Mouse (Mus musculus): ENCODE measurements around the gene Lamc2. TPM values are rescaled to one million over a fixed set of nuclear protein-coding genes. Genes with fewer than 3 reads are reported as not detected.

The Lamc2 gene
- polyA plus RNA-seq (2015; fragmentation: Nextera tagmentation; extraction: Ambion mirVana): 71.8 and 76.1 TPM in 2 replicates

DNA sequence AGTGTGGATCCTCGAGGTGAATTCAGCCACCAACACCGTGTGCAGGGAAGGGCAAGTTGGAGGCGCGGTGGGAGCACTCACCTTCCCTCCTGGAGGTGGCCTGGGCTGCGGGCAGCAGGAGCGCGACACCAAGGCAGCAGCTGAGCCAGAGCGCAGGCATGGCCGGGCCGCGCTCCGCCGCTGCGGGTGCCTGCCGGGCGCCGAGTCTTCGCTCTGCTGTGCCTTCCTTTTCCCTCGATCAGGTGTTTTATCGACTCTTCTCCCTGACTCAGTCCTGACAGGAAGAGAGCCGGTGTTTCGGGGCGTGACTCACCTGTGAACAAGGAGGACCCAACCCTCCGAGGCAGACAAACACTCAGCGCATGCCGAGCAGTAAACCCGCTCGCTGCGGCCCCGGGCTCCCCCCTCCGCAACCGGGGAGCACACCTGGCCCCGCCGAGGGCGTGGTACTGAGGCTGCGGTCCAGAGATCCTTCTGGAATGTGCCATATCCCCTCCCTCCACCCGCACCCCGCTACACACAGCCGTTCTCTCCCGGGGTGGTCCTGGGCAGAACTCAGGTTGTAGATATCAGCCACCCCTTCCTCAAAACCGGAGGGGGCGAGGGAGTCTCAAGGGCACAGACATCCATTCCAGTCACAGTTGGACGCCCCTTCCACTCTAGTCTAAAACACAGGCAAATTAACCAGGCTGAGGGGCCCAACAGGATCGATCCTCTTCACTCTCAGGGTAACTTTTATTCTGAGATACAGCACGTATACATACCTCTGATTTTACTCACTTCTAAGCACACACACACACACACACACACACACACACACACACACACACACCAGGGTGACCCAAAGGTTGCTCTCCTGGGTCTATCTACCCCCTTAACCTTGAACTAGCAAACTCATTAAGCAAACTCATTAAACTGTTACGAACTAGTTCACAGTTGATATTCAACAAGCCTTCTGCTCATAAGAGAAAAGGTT is at the start of gene Lamc2:
Lamc2 (minus strand) TSS at position 620 of the 976 bp plus-strand sequence.
- Histone ChIP-seq H3K4me1 (replicated peaks; ENCODE audit: control insufficient read depth, insufficient read depth, low read length) (peaks cover 11% of the 10 kb centered on the region), H3K4me2 (ENCODE audit: low read depth, low read length) (peak within 1 kb of the TSS; percentile 74), H3K4me3 (ENCODE audit: low read length) (peak within 1 kb of the TSS; percentile 62), H3K27me3 (ENCODE audit: control insufficient read depth, insufficient read depth, low read depth, low read length) (peaks cover 5% of the 10 kb centered on the region; the same call in 1 of the 2 replicates), H3K9ac (ENCODE audit: low read length) (peak within 1 kb of the TSS; percentile 73), H3K9me3 (ENCODE audit: control insufficient read depth, low read length) (no peaks in the 10 kb centered on the region), H3K27ac (ENCODE audit: low read length) (peak within 1 kb of the TSS; percentile 79), H3K36me3 (ENCODE audit: control insufficient read depth, insufficient read depth, low read length) (peaks cover 2% of the 10 kb centered on the region; the same call in 1 of the 2 replicates)
- peak; percentile 90 for ATAC-seq (ENCODE audit: low read depth)
- 4% methylated on average over 46 of the region's 46 CpGs for WGBS

- ATAC-seq (ENCODE audit: low read depth): peak; percentile 41; the same call in 1 of the 2 replicates
- H3K9ac ChIP-seq (ENCODE audit: low read length): no peak overlapping the region
- H3K36me3 ChIP-seq (ENCODE audit: control insufficient read depth, insufficient read depth, low read length): peaks cover 48% of the 10 kb centered on the region
- H3K4me2 ChIP-seq (ENCODE audit: low read depth, low read length): no peak overlapping the region
- no peaks in the 10 kb centered on the region for H3K9me3 ChIP-seq (ENCODE audit: control insufficient read depth, low read length)
- no peaks in the 10 kb centered on the region for H3K27me3 ChIP-seq (ENCODE audit: control insufficient read depth, insufficient read depth, low read depth, low read length)
- peak overlapping the region; percentile 60; the same call in 1 of the 2 replicates for H3K27ac ChIP-seq (ENCODE audit: low read length)
- no peak overlapping the region for H3K4me3 ChIP-seq (ENCODE audit: low read length)
- peaks cover 11% of the 10 kb centered on the region; the same call in 1 of the 2 replicates for H3K4me1 ChIP-seq (replicated peaks; ENCODE audit: control insufficient read depth, insufficient read depth, low read length)
- 51% methylated on average over 4 of the region's 4 CpGs for WGBS
Observed at GRCm38 (mm10) chr1:153235576-153235975, 49.3 kb upstream of the Lamc2 start.

DNA sequence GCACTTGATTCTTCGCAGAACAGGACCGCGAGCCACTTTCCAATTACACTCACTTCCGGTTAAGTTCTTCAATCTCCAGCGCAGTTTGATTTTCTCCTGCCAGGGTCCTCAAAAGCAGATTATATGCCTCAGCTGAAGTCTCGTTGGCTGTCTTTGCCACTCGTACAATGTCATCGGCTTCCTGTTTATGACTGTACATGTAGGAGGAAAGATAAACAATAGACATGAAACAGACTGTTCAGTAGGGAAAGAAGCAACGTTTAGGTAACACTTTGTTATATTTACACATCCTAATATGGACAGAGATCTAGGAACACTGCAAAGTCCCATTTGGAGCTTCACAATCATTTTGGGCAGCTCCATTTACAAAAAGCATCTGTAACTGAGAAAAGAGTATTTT is 45.4 kb upstream of the Lamc2 start:
- H3K36me3 ChIP-seq (ENCODE audit: control insufficient read depth, insufficient read depth, low read length): peaks cover 49% of the 10 kb centered on the region
- ATAC-seq (ENCODE audit: low read depth): peak; percentile 59
- WGBS: 53% methylated on average over 9 of the region's 9 CpGs
- H3K9me3 ChIP-seq (ENCODE audit: control insufficient read depth, low read length): no peaks in the 10 kb centered on the region
- H3K27me3 ChIP-seq (ENCODE audit: control insufficient read depth, insufficient read depth, low read depth, low read length): no peaks in the 10 kb centered on the region
- H3K4me3 ChIP-seq (ENCODE audit: low read length): no peak overlapping the region
- no peak overlapping the region for H3K9ac ChIP-seq (ENCODE audit: low read length)
- no peak overlapping the region for H3K4me2 ChIP-seq (ENCODE audit: low read depth, low read length)
- H3K4me1 ChIP-seq (replicated peaks; ENCODE audit: control insufficient read depth, insufficient read depth, low read length): peaks cover 11% of the 10 kb centered on the region; the same call in 1 of the 2 replicates
- peak overlapping the region; percentile 74 for H3K27ac ChIP-seq (ENCODE audit: low read length)

GRCm38 (mm10) chr1:153227916-153228315 is 41.7 kb upstream of the Lamc2 start:
- Histone ChIP-seq H3K27me3 (ENCODE audit: control insufficient read depth, insufficient read depth, low read depth, low read length) (no peaks in the 10 kb centered on the region), H3K36me3 (ENCODE audit: control insufficient read depth, insufficient read depth, low read length) (peaks cover 57% of the 10 kb centered on the region), H3K4me1 (replicated peaks; ENCODE audit: control insufficient read depth, insufficient read depth, low read length) (peaks cover 11% of the 10 kb centered on the region; the same call in 1 of the 2 replicates), H3K9me3 (ENCODE audit: control insufficient read depth, low read length) (no peaks in the 10 kb centered on the region), H3K4me3 (ENCODE audit: low read length) (no peak overlapping the region), H3K9ac (ENCODE audit: low read length) (no peak overlapping the region), H3K27ac (ENCODE audit: low read length) (0 out of 2 replicates have a peak overlapping the region, but pooled peaks have one; percentile 10), H3K4me2 (ENCODE audit: low read depth, low read length) (no peak overlapping the region)
- whole genome bisulfite sequencing: 37% methylated on average over 4 of the region's 4 CpGs
- ATAC-seq (ENCODE audit: low read depth): peak; percentile 28; the same call in 1 of the 2 replicates

GRCm38 (mm10) chr1:153227096-153227495 is 40.8 kb upstream of the Lamc2 start:
- H3K27me3 ChIP-seq (ENCODE audit: control insufficient read depth, insufficient read depth, low read depth, low read length): no peaks in the 10 kb centered on the region
- no peak overlapping the region for H3K9ac ChIP-seq (ENCODE audit: low read length)
- no peaks in the 10 kb centered on the region for H3K9me3 ChIP-seq (ENCODE audit: control insufficient read depth, low read length)
- no peak overlapping the region for H3K4me2 ChIP-seq (ENCODE audit: low read depth, low read length)
- peaks cover 54% of the 10 kb centered on the region for H3K36me3 ChIP-seq (ENCODE audit: control insufficient read depth, insufficient read depth, low read length)
- H3K4me3 ChIP-seq (ENCODE audit: low read length): no peak overlapping the region
- 83% methylated on average over 8 of the region's 8 CpGs for WGBS
- H3K27ac ChIP-seq (ENCODE audit: low read length): no peak overlapping the region
- peaks cover 8% of the 10 kb centered on the region; the same call in 1 of the 2 replicates for H3K4me1 ChIP-seq (replicated peaks; ENCODE audit: control insufficient read depth, insufficient read depth, low read length)
- no peak for ATAC-seq (ENCODE audit: low read depth)

DNA sequence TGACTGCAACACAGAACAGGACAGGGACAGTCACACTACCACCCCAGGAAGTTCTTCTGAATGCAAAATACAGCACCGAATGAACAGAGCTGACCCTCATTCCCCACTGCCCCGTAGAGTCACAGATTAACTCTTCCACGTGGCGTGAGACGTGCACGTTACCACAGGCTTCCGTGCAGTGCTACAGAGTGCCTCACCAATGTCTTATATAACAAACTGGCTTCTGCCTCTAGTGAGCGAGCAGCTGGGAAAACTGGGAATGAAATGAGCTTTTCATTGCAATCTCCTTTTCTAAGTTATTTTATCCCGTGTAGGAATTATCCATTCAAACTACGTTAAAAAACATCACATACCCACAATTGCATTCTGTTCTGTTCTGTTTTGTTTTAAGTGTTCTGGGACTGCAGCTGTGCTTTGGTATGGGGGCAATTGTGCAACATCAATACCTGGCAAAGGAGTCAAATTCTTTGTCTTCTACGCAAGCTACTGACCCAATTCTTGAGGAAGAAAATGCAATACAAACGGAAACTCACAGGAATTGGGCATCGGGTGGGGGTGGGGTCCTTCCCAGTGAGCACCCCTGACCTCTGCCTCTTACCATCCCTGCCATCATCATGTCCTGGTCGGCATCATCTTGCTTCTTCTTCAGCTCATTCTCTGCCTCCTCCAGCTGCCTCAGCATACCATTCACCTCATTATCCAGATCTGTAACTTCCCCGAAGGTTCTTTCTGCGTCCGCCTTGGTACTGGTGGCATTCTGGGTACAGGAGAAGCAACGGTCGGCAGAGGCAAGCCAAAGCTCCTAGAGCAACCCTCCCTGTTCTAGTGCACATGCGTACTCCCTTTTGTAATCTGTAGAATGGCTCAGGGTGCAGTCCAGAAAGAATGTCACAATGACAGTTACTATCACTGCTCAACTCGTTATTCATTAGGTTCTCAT is 39.8 kb upstream of the Lamc2 start:
- Histone ChIP-seq H3K9ac (ENCODE audit: low read length) (no peak overlapping the region), H3K4me1 (replicated peaks; ENCODE audit: control insufficient read depth, insufficient read depth, low read length) (no peaks in the 10 kb centered on the region; the same call in 1 of the 2 replicates), H3K4me2 (ENCODE audit: low read depth, low read length) (no peak overlapping the region), H3K27me3 (ENCODE audit: control insufficient read depth, insufficient read depth, low read depth, low read length) (no peaks in the 10 kb centered on the region), H3K27ac (ENCODE audit: low read length) (no peak overlapping the region), H3K36me3 (ENCODE audit: control insufficient read depth, insufficient read depth, low read length) (peaks cover 57% of the 10 kb centered on the region), H3K9me3 (ENCODE audit: control insufficient read depth, low read length) (no peaks in the 10 kb centered on the region), H3K4me3 (ENCODE audit: low read length) (no peak overlapping the region)
- 86% methylated on average over 21 of the region's 21 CpGs for WGBS
- ATAC-seq (ENCODE audit: low read depth): no peak

DNA sequence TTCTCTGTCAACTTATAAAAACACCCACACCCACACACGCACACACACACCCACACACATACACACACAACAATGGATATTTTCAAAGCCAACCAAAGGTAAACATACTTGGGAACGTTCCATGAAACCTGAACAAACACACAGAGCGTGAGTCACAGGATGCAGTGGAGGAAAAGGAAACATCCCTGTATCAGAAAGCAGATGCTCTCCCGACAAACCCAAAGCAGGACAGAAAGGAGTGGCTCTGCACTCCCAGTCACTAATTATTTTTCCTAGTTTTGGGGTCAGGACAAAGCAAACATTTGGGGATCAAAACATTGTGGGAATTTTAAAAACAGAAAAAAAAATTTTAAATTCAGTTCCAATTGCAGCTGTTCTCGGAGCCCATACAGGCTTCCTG is 38.1 kb upstream of the Lamc2 start:
- whole genome bisulfite sequencing: 52% methylated on average over 5 of the region's 5 CpGs
- no peaks in the 10 kb centered on the region for H3K9me3 ChIP-seq (ENCODE audit: control insufficient read depth, low read length)
- H3K4me2 ChIP-seq (ENCODE audit: low read depth, low read length): no peak overlapping the region
- no peaks in the 10 kb centered on the region; the same call in 1 of the 2 replicates for H3K4me1 ChIP-seq (replicated peaks; ENCODE audit: control insufficient read depth, insufficient read depth, low read length)
- ATAC-seq (ENCODE audit: low read depth): 0 out of 2 replicates have a peak, but pooled peaks have one; percentile 22
- peaks cover 57% of the 10 kb centered on the region for H3K36me3 ChIP-seq (ENCODE audit: control insufficient read depth, insufficient read depth, low read length)
- H3K4me3 ChIP-seq (ENCODE audit: low read length): no peak overlapping the region
- H3K27me3 ChIP-seq (ENCODE audit: control insufficient read depth, insufficient read depth, low read depth, low read length): no peaks in the 10 kb centered on the region
- no peak overlapping the region for H3K27ac ChIP-seq (ENCODE audit: low read length)
- H3K9ac ChIP-seq (ENCODE audit: low read length): no peak overlapping the region

DNA sequence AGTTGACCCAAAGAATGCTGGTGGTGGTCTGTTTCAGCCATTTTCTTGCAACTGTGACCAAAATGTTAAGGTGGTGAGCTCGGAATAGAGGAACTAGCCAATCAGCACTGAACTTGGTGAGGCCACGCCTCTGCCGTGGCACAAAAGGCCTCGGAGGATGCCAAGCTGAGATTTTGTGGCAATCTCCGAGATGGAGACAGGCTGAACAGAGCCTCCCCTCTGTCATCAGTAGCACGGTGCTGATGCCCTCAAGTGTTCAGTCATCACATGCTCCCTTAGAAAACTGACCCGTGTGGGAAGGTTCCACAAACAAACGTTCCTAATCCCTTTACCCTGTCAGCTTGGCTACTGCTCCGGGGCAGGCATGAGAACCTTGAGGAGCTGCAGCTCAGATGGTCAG is 33.1 kb upstream of the Lamc2 start:
- no peak overlapping the region for H3K27ac ChIP-seq (ENCODE audit: low read length)
- H3K9me3 ChIP-seq (ENCODE audit: control insufficient read depth, low read length): no peaks in the 10 kb centered on the region
- ATAC-seq (ENCODE audit: low read depth): 0 out of 2 replicates have a peak, but pooled peaks have one; percentile 17
- H3K9ac ChIP-seq (ENCODE audit: low read length): no peak overlapping the region
- no peak overlapping the region for H3K4me2 ChIP-seq (ENCODE audit: low read depth, low read length)
- 47% methylated on average over 9 of the region's 9 CpGs for WGBS
- H3K27me3 ChIP-seq (ENCODE audit: control insufficient read depth, insufficient read depth, low read depth, low read length): no peaks in the 10 kb centered on the region
- no peak overlapping the region for H3K4me3 ChIP-seq (ENCODE audit: low read length)
- H3K4me1 ChIP-seq (replicated peaks; ENCODE audit: control insufficient read depth, insufficient read depth, low read length): no peaks in the 10 kb centered on the region
- peaks cover 30% of the 10 kb centered on the region for H3K36me3 ChIP-seq (ENCODE audit: control insufficient read depth, insufficient read depth, low read length)

Data from lung, embryonic 16.5 days (tissue).